In genomic region chr10:109309286-109309685, GRCm38 (mm10) we compare ENCODE assay signal across 25 mouse cellular contexts.
A peak's percentile ranks its signal among the peaks of the same experiment; 100 is the strongest.
DNase-seq lines count a peak whose midpoint lies in the region; ATAC-seq and TF ChIP-seq lines count a peak whose summit lies in the region.
"Had no signal": no experiment of that assay in that cellular context is flagged by ENCODE, and none has a peak within 500 bp of the region (broad histone marks: within the 10 kb centered on the region; RNA-seq: fewer than 3 reads in every experiment).

No protein-coding gene starts in this region.

- no peak for TF ChIP-seq POLR2A in kidney, adult 2 months (IDR thresholded peaks at IDR 0.05; ENCODE audit: low read depth, low read length)
- no peak for TF ChIP-seq POLR2A in brain, embryonic 14.5 days (IDR thresholded peaks at IDR 0.05; ENCODE audit: borderline replicate concordance, extremely low read depth, insufficient read depth, insufficient read length, poor library complexity, severe bottlenecking)

- intact Hi-C loops in left cerebral cortex, postnatal 4 days (cut with DNase I) = no loop called here

- H3K36me3 ChIP-seq in kidney, postnatal 0 days (ENCODE audit: insufficient read depth, low read length) = no peaks in the 10 kb centered on the region
- no peaks in the 10 kb centered on the region for H3K36me3 ChIP-seq in kidney, adult 2 months (ENCODE audit: control insufficient read depth, insufficient read depth, low read length)
- H3K36me3 ChIP-seq in midbrain, embryonic 16.5 days (ENCODE audit: control insufficient read depth, insufficient read depth, low read length) = no peaks in the 10 kb centered on the region
- H3K36me3 ChIP-seq: embryonic facial prominence, embryonic 13.5 days; embryonic facial prominence, embryonic 15.5 days; forebrain, embryonic 10.5 days; forebrain, embryonic 12.5 days had no signal

- no peak for ATAC-seq in kidney, postnatal 0 days (replicated peaks; ENCODE audit: low FRiP score, low read depth)
- ATAC-seq in midbrain, embryonic 16.5 days = no peak
- ATAC-seq: activated CD4-positive, CD25-positive, alpha-beta regulatory T cell, adult 4 months; forebrain, embryonic 14.5 days; forebrain, embryonic 16.5 days; Patski had no signal

- 42% methylated on average over 6 of the region's 6 CpGs for WGBS in kidney, postnatal 0 days
- 38% methylated on average over 6 of the region's 6 CpGs for WGBS in kidney, adult 2 months
- WGBS in midbrain, embryonic 16.5 days = 74% methylated on average over 6 of the region's 6 CpGs

- no peak overlapping the region for H3K4me2 ChIP-seq in kidney, postnatal 0 days (ENCODE audit: low read length)
- no peak overlapping the region for H3K4me2 ChIP-seq in midbrain, embryonic 16.5 days (ENCODE audit: low read length)
- H3K4me2 ChIP-seq: embryonic facial prominence, embryonic 13.5 days; embryonic facial prominence, embryonic 15.5 days; forebrain, embryonic 12.5 days had no signal

- H3K9ac ChIP-seq in kidney, postnatal 0 days (ENCODE audit: low read depth, low read length) = no peak overlapping the region
- no peak overlapping the region for H3K9ac ChIP-seq in midbrain, embryonic 16.5 days (ENCODE audit: low read depth, low read length)
- H3K9ac ChIP-seq: embryonic facial prominence, embryonic 13.5 days; embryonic facial prominence, embryonic 15.5 days; forebrain, embryonic 12.5 days had no signal

- H3K4me3 ChIP-seq in kidney, postnatal 0 days (replicated peaks; ENCODE audit: low read depth, low read length) = no peak overlapping the region
- no peak overlapping the region for H3K4me3 ChIP-seq in kidney, adult 2 months (ENCODE audit: insufficient read depth, low read depth, low read length)
- no peak overlapping the region for H3K4me3 ChIP-seq in midbrain, embryonic 16.5 days (ENCODE audit: low read depth, low read length)
- H3K4me3 ChIP-seq: embryonic facial prominence, embryonic 13.5 days; embryonic facial prominence, embryonic 15.5 days; erythroblast, embryonic 14.5 days; forebrain, embryonic 10.5 days; forebrain, embryonic 12.5 days had no signal

- no peaks in the 10 kb centered on the region for H3K27me3 ChIP-seq in kidney, postnatal 0 days (ENCODE audit: insufficient read depth, low read length)
- H3K27me3 ChIP-seq in kidney, adult 2 months (replicated peaks; ENCODE audit: control insufficient read depth, insufficient read depth, low read length) = no peaks in the 10 kb centered on the region
- no peaks in the 10 kb centered on the region for H3K27me3 ChIP-seq in midbrain, embryonic 16.5 days (ENCODE audit: control insufficient read depth, insufficient read depth, low read depth, low read length)
- H3K27me3 ChIP-seq: embryonic facial prominence, embryonic 13.5 days; embryonic facial prominence, embryonic 15.5 days; forebrain, embryonic 12.5 days had no signal

- H3K4me1 ChIP-seq in kidney, postnatal 0 days (replicated peaks; ENCODE audit: insufficient read depth, low read length) = no peaks in the 10 kb centered on the region
- no peaks in the 10 kb centered on the region for H3K4me1 ChIP-seq in kidney, adult 2 months (ENCODE audit: control insufficient read depth, insufficient read depth, low read length)
- H3K4me1 ChIP-seq in midbrain, embryonic 16.5 days (ENCODE audit: control insufficient read depth, insufficient read depth, low read length) = no peaks in the 10 kb centered on the region
- H3K4me1 ChIP-seq: embryonic facial prominence, embryonic 13.5 days; embryonic facial prominence, embryonic 15.5 days; forebrain, embryonic 10.5 days; forebrain, embryonic 12.5 days had no signal

- no peaks in the 10 kb centered on the region for H3K9me3 ChIP-seq in kidney, postnatal 0 days (replicated peaks; ENCODE audit: low read length)
- no peaks in the 10 kb centered on the region for H3K9me3 ChIP-seq in midbrain, embryonic 16.5 days (replicated peaks; ENCODE audit: control insufficient read depth, low read length, poor library complexity, severe bottlenecking)
- H3K9me3 ChIP-seq: embryonic facial prominence, embryonic 15.5 days; forebrain, embryonic 12.5 days had no signal

- DNase-seq in kidney, postnatal 0 days (ENCODE audit: low spot score) = peak; percentile 44
- DNase-seq in kidney, adult 2 months = no peak
- DNase-seq in brain, embryonic 14.5 days (ENCODE audit: low read depth) = peak; percentile 17
- peak; percentile 50 for DNase-seq in retina, postnatal 1 day
- DNase-seq in left cerebral cortex, postnatal 4 days = no peak
- DNase-seq: adrenal gland, adult 8-10 months; adrenal gland, postnatal 14 days; adrenal gland, postnatal 36 days; cerebellum, adult 11 months; cerebellum, adult 18-20 months; cerebellum, adult 8-10 months; cerebellum, adult 9-11 months; cerebellum, postnatal 14 days; cerebellum, postnatal 36 days; embryo, embryonic 11 days had no signal

- no peak for TF ChIP-seq CTCF in kidney, postnatal 0 days (IDR thresholded peaks at IDR 0.05; ENCODE audit: low read depth)
- no peak for TF ChIP-seq CTCF in kidney, adult 2 months (conservative IDR thresholded peaks at IDR 0.05; ENCODE audit: insufficient read depth, insufficient read length, low read depth, low read length)
- no peak for TF ChIP-seq CTCF in brain, embryonic 14.5 days (IDR thresholded peaks at IDR 0.05; ENCODE audit: borderline replicate concordance, extremely low read depth, insufficient read depth, insufficient read length)

- no peak overlapping the region for H3K27ac ChIP-seq in kidney, postnatal 0 days
- no peak overlapping the region for H3K27ac ChIP-seq in kidney, adult 2 months (ENCODE audit: insufficient read depth, low read depth, low read length)
- H3K27ac ChIP-seq in midbrain, embryonic 16.5 days (ENCODE audit: low read length) = no peak overlapping the region
- H3K27ac ChIP-seq: embryonic facial prominence, embryonic 13.5 days; embryonic facial prominence, embryonic 15.5 days; forebrain, embryonic 10.5 days; forebrain, embryonic 12.5 days had no signal

Comparison
In these comparisons a context has a peak if more than half of its experiments do, and no peak if none do; other contexts are left out.
1. DNase-seq: peak in kidney, postnatal 0 days (single experiment), brain, embryonic 14.5 days (single experiment) and retina, postnatal 1 day (single experiment); none in kidney, adult 2 months (single experiment) and left cerebral cortex, postnatal 4 days (single experiment).